Mouse (Mus musculus): ENCODE measurements around the gene Fam210b.
"Not testable (repeated sequence)": the region's sequence is repeated elsewhere in the genome, so short reads cannot be mapped to it uniquely, and the experiment has no call there.

Gene Fam210b

GRCm38 (mm10) chr2:172345258-172345738 lies at the start of gene Fam210b:
Fam210b (plus strand) TSS chr2:172345565.
- DNase-seq (ENCODE audit: low spot score), result peak; percentile 94

DNA sequence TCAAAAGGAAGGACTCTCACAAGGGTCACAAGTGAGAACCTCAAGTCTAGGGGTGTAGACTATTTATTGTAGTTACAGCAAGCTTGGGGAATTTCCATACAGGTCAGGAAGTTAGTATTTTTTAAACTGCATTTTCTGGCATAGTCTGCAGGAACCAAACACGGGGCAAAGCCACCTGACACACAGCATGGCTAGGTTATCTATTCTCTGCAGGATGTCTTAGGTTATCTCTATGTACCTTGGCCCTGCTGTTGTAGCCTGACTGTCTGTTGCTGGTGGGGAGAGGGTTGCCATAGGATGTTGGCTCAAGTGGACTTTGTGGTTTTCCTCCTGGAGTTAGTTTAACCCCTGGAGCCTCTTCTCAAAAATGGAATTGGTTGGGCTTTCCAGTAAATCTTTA lies 47.3 kb upstream of the Fam210b start:
- DNase-seq (ENCODE audit: low spot score), result no peak

- DNase-seq (ENCODE audit: low spot score), result no peak
Observed at GRCm38 (mm10) chr2:172298542-172298941, 46.8 kb upstream of the Fam210b start.

- no peak for DNase-seq (ENCODE audit: low spot score)
Observed at GRCm38 (mm10) chr2:172299126-172299921, 46.0 kb upstream of the Fam210b start.

DNA sequence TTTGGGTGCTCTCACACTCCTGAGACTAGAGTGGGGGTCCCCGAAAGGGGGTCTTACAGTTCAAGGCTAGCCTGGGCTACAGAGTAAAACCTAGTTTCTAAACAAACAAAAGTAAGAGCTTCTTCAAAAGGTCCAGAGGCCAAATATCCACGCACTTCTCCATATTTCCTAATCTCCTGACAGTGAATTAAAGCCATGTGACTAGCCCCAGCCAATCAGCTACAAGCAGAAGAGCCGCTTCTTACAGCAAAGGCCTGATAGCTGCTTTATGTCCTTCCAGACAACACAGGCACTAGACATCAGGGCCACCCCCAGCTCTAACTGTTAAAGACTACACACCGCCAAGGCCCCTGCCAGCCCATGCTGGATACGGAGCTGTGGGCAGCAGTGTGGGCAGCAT lies 43.0 kb upstream of the Fam210b start:
- DNase-seq (ENCODE audit: low spot score), result no peak

GRCm38 (mm10) chr2:172304118-172304708 lies 41.2 kb upstream of the Fam210b start:
- no peak for DNase-seq (ENCODE audit: low spot score)

- DNase-seq (ENCODE audit: low spot score), result not testable (repeated sequence)
Observed at GRCm38 (mm10) chr2:172305546-172305945, 39.8 kb upstream of the Fam210b start.

DNA sequence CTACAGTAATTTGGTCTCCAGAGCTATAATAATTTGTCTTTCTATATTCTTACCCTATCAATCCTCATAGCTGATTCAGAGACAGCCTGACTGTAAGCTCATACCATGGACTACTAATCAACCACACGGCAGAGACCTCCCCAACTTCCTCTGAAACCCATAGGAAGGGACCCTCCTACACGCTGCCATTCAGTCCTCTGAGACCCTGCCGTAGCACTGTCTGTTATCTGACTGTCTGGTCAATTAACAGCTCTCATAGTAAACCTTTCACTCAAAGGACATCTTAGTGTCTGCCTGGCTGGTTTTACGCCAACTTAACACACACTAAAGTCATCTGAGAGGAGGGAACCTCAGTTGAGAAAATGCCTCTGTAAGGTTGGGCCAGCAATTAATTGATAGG lies 38.8 kb upstream of the Fam210b start:
- DNase-seq (ENCODE audit: low spot score), result no peak

- no peak for DNase-seq (ENCODE audit: low spot score)
Observed at GRCm38 (mm10) chr2:172311731-172312130, 33.6 kb upstream of the Fam210b start.

GRCm38 (mm10) chr2:172320878-172321277 lies 24.5 kb upstream of the Fam210b start:
- DNase-seq (ENCODE audit: low spot score), result peak; percentile 51

DNA sequence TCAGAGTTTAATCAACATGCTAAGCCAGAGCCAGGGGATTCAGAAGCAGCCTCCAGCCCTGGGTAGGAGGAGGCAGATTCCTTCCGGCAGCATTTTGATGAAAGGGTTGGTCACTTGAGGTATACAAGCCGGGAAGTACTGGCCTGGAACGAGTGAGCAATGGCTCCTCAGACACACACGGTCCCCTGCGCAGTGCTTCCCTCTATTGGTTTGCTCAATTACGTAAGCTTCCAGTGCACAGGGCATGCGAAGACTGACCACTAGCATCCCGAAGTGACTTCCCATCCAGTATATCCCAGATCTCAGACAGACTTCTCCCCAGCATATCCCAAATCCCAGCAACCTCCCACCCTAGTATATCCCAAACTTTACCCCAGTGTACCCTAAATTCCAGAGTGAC lies 17.1 kb upstream of the Fam210b start:
- DNase-seq (ENCODE audit: low spot score), result no peak

GRCm38 (mm10) chr2:172329179-172329578 lies 16.2 kb upstream of the Fam210b start:
- peak; percentile 45 for DNase-seq (ENCODE audit: low spot score)

DNA sequence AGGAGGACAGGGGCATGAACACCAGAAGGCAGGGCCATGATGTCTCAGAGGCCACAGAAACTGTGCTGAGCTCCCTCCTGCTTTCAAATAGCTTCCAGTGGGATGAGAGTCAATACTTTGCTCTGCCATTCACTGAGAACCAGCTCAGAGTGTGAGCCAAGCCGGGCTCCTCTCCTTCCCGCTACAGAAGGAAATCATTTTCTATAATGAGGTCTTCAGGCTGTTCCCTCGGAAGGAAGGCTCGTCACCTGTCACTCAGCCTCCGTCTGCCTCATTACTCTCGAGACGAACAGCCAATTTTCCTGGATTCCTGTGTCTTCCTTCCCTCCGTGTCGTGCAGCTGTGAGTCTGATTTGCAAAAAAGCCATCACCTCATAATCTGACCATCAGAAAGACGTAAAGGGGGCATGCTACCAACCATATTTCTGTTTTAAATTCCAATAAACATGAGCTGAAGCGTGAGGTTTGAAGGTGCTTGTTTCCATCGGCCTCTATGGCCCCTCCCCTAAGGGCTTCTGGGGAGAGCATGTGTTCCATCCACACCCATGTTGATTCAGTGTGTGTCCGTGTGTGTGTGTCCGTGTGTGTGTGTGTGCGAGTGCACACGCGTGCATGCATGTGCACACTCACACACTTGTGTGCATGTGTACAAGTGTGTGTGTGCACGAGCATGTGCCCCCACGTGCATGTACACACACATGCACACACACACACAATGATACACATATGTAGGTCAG lies 7.0 kb upstream of the Fam210b start:
- no peak for DNase-seq (ENCODE audit: low spot score)

DNA sequence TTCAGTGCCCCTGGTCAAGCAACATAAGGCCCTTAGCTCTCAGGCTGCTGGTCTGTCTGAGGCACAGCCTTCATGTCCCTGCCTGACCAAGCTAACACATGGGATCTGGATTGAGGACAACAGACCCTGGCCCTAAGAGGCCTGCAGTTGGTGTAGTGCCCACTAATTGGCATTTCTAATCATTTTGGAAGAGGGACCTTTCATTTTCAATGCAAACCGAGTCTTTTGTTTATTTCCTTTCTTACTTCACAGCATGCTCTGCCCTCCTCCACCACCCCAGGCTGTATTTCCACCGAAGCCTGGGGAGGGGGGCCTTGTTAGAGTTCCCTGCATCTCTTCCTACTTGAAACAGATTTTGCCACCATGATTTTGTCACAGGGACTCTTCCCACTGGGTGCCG lies 4.4 kb upstream of the Fam210b start:
- no peak for DNase-seq (ENCODE audit: low spot score)

DNA sequence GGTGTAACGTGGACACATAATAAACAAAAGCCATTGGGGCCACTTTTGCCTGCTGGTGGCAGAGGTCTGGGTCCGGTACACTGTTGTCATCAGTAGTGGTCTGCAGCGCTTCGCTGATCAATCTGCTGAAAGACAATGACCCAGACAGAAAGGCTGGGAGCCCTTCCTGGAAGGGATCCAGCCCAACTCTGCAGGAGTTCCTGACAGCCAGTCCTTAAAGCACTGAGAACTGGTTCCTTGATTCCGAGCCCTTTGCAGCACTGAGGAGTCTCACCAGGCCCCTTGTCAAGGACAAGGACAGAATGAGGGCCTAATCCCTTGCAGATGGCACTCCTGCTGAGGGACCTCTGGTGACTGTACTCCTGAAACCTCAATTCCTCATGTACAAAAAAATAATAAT lies 3.8 kb upstream of the Fam210b start:
- DNase-seq (ENCODE audit: low spot score), result no peak

DNA sequence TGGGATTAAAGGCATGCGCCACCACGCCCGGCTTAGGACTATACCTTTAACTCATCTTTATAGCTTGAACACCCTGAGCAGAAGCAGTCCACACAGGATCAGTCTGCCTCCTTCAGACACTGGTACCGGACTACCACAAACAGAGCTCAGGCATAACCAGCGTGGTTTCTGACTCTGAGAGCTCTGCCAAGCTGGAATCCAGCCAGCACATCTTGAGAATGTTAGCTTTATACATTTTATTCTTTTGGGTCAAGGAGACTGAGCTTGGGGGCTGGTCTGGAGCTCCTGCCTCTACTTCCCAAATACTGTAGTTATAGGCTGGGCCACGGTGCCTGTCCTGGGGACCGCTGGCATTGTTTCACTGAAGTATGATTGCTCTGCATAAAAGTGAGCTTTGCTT lies 1.6 kb upstream of the Fam210b start:
- no peak for DNase-seq (ENCODE audit: low spot score)

GRCm38 (mm10) chr2:172344669-172345068 lies 696 bp upstream of the Fam210b start:
- no peak for DNase-seq (ENCODE audit: low spot score)

GRCm38 (mm10) chr2:172346034-172346929 lies 917 bp downstream of the Fam210b start:
- peak; percentile 17 for DNase-seq (ENCODE audit: low spot score)

GRCm38 (mm10) chr2:172346933-172347611 lies 1.7 kb downstream of the Fam210b start:
- no peak for DNase-seq (ENCODE audit: low spot score)

DNA sequence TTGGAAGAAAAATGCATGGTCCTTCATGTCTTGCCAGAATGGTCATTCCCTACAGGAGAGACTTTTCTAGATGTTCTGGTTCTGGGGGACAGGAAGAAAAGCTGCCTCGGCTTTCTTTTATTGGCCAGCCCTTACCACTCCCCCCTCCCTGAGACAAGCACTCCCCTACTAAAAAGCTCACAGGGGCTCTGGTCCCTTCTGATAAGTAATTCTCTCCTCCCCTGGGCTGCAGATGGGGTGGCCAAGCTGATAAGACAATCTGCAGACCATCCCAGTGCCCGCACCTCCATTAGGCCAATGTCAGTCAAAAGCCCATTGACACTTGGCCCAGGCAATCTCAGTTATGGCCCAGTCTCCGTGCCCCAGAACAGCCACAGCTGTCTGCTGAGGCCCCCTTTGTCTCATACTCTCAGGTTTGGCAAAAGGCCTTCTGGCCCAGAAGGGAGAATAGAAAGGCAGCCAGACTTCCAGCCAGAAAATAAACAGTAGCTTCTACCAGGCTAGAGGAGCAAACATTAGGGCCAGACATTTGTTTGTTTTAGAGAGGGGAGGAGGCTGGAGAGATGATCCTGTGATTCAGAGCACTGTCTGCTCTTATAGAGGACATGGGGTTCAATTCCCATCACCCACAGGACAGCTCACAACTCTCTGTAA lies 3.1 kb downstream of the Fam210b start:
- DNase-seq (ENCODE audit: low spot score), result no peak

DNA sequence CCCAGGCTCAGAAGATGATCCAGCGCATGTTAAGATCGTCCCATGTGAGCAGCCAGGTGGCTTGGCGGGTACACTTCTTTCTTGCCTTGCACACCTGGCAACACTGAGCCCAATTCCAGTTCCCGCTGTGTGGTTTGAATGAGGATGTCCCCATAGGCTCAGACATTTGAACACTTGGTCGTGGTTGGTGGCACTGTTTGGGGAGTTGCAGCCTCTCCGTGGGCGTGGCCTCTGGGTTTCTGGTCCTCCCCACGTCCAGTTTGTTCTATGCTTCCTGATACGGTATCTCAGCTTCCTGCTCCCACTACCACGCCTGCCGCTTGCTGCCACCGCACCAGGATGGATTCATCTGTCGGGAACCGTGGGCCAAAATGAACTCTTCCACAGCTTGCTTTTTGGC lies 4.4 kb downstream of the Fam210b start:
- DNase-seq (ENCODE audit: low spot score), result no peak

Measured in urinary bladder, postnatal 25 days (tissue).